ENCODE assay signal across 9 mouse cellular contexts in genomic region chr5:115269969-115270368, GRCm38 (mm10). TPM values are rescaled to one million over a fixed set of nuclear protein-coding genes. Genes with fewer than 3 reads are reported as not detected.
A peak's percentile ranks its signal among the peaks of the same experiment; 100 is the strongest.
DNase-seq lines count a peak whose midpoint lies in the region; ATAC-seq and TF ChIP-seq lines count a peak whose summit lies in the region.
"Had no signal": no experiment of that assay in that cellular context is flagged by ENCODE, and none has a peak within 500 bp of the region (broad histone marks: within the 10 kb centered on the region; RNA-seq: fewer than 3 reads in every experiment).

No protein-coding gene starts in this region.

- peak overlapping the region; percentile 99 for H3K9ac ChIP-seq in heart, embryonic 14.5 days (ENCODE audit: low read length)
- H3K9ac ChIP-seq in hindbrain, embryonic 13.5 days: peak overlapping the region; percentile 99; the same call in 1 of the 2 replicates
- 0 out of 2 replicates have a peak overlapping the region, but pooled peaks have one; percentile 7 for H3K9ac ChIP-seq in midbrain, embryonic 11.5 days (ENCODE audit: low read length)

- no peak for ATAC-seq in heart, embryonic 14.5 days (ENCODE audit: insufficient number of reproducible peaks, insufficient read depth, low FRiP score, low read depth)
- ATAC-seq in hindbrain, embryonic 13.5 days (ENCODE audit: low FRiP score): no peak
- no peak for ATAC-seq in midbrain, embryonic 11.5 days (ENCODE audit: low FRiP score)

- 100% methylated on average over 1 of the region's 1 CpGs for WGBS in heart, embryonic 14.5 days
- WGBS in bone marrow, adult 2 months: 48% methylated on average over 1 of the region's 1 CpGs
- WGBS in hindbrain, embryonic 13.5 days: 100% methylated on average over 1 of the region's 1 CpGs
- WGBS in midbrain, embryonic 11.5 days: 96% methylated on average over 1 of the region's 1 CpGs

- H3K36me3 ChIP-seq in heart, embryonic 14.5 days (ENCODE audit: control insufficient read depth, insufficient read depth, low read length): peaks cover 29% of the 10 kb centered on the region
- peaks cover 25% of the 10 kb centered on the region for H3K36me3 ChIP-seq in hindbrain, embryonic 13.5 days
- H3K36me3 ChIP-seq in midbrain, embryonic 11.5 days (ENCODE audit: control insufficient read depth, insufficient read depth, low read length): no peaks in the 10 kb centered on the region

- peak overlapping the region; percentile 73 for H3K4me2 ChIP-seq in heart, embryonic 14.5 days (ENCODE audit: low read length)
- H3K4me2 ChIP-seq in hindbrain, embryonic 13.5 days: peak overlapping the region; percentile 93
- peak overlapping the region; percentile 81 for H3K4me2 ChIP-seq in midbrain, embryonic 11.5 days

- H3K27me3 ChIP-seq in heart, embryonic 14.5 days (ENCODE audit: control insufficient read depth, insufficient read depth, low read length): no peaks in the 10 kb centered on the region
- no peaks in the 10 kb centered on the region for H3K27me3 ChIP-seq in hindbrain, embryonic 13.5 days
- H3K27me3 ChIP-seq in midbrain, embryonic 11.5 days (ENCODE audit: control insufficient read depth, insufficient read depth, low read length): no peaks in the 10 kb centered on the region

- DNase-seq in heart, adult 8-10 months (ENCODE audit: low spot score): no peak
- no peak for DNase-seq in midbrain, embryonic 11.5 days (ENCODE audit: low spot score, missing footprints)
- DNase-seq in right cerebral cortex, postnatal 10 days (ENCODE audit: low spot score in 2 of 2): no peak
- no peak for DNase-seq in thymus, postnatal 14 days
- DNase-seq in thymus, postnatal 4 days: no peak
- DNase-seq: kidney, postnatal 36 days had no signal

- peak overlapping the region in 1 of 2 experiments; percentile 95; a peak in 1 of 4 replicates for H3K4me3 ChIP-seq in heart, embryonic 14.5 days (ENCODE audit: control insufficient read depth in 1 of 2, insufficient read depth in 1 of 2, low read depth in 1 of 2, low read length in 2 of 2)
- peak overlapping the region; percentile 48 for H3K4me3 ChIP-seq in bone marrow, adult 2 months (replicated peaks; ENCODE audit: control insufficient read depth, low read depth, low read length)
- peak overlapping the region; percentile 100 for H3K4me3 ChIP-seq in hindbrain, embryonic 13.5 days
- H3K4me3 ChIP-seq in midbrain, embryonic 11.5 days (ENCODE audit: low read depth, low read length): no peak overlapping the region

- H3K4me1 ChIP-seq in heart, embryonic 14.5 days (ENCODE audit: control insufficient read depth in 2 of 2, insufficient read depth in 2 of 2, low read length in 2 of 2): peaks cover 16 to 64% of the 10 kb centered on the region in 2 experiments
- H3K4me1 ChIP-seq in bone marrow, adult 2 months (ENCODE audit: control insufficient read depth, insufficient read depth, low read length): peaks cover 16% of the 10 kb centered on the region
- peaks cover 63% of the 10 kb centered on the region for H3K4me1 ChIP-seq in hindbrain, embryonic 13.5 days (replicated peaks)
- peaks cover 22% of the 10 kb centered on the region for H3K4me1 ChIP-seq in midbrain, embryonic 11.5 days (ENCODE audit: control insufficient read depth, insufficient read depth, low read length)

- TF ChIP-seq CTCF in bone marrow, adult 2 months (IDR thresholded peaks at IDR 0.05; ENCODE audit: control insufficient read depth, insufficient read depth, low read length): no peak

- no peak overlapping the region for H3K27ac ChIP-seq in heart, embryonic 14.5 days (replicated peaks in 1 of 2; ENCODE audit: control insufficient read depth in 1 of 2, insufficient read depth in 1 of 2, low read depth in 2 of 2, low read length in 2 of 2)
- no peak overlapping the region for H3K27ac ChIP-seq in bone marrow, adult 2 months (ENCODE audit: control insufficient read depth, insufficient read depth, low read depth, low read length, poor library complexity)
- no peak overlapping the region for H3K27ac ChIP-seq in hindbrain, embryonic 13.5 days
- H3K27ac ChIP-seq in midbrain, embryonic 11.5 days (ENCODE audit: low read depth, low read length): no peak overlapping the region

- H3K9me3 ChIP-seq in heart, embryonic 14.5 days (ENCODE audit: control insufficient read depth, low read length): no peaks in the 10 kb centered on the region
- H3K9me3 ChIP-seq in hindbrain, embryonic 13.5 days: no peaks in the 10 kb centered on the region
- no peaks in the 10 kb centered on the region for H3K9me3 ChIP-seq in midbrain, embryonic 11.5 days (ENCODE audit: control insufficient read depth, low read length)

- no peak for TF ChIP-seq POLR2A in bone marrow, adult 2 months (IDR thresholded peaks at IDR 0.05; ENCODE audit: borderline replicate concordance, control insufficient read depth, low read depth, low read length)

RNA-seq across cellular contexts. Expression of gene Rnf10, which starts 2.7 kb away (rescaled TPM):
- polyA plus RNA-seq in heart, embryonic 14.5 days (2014; fragmentation: Nextera tagmentation; extraction: Ambion mirVana): 77.1 and 83.9 TPM in 2 replicates
- 100 to 1,000 TPM; 355 to 414 (median 370) TPM for total RNA-seq in heart, adult 8-10 months (2022)
- 165 and 203 TPM in 2 replicates for polyA plus RNA-seq in bone marrow, adult 2 months (2011; ENCODE audit: insufficient read depth, insufficient read length, low replicate concordance, missing spikeins)
- 156 and 160 TPM in 2 replicates for polyA plus RNA-seq in hindbrain, embryonic 13.5 days (2015; fragmentation: Nextera tagmentation; extraction: Ambion mirVana)
- polyA plus RNA-seq in midbrain, embryonic 11.5 days (2014; fragmentation: Nextera tagmentation; extraction: Ambion mirVana): 84.6 and 85.0 TPM in 2 replicates

RNA-seq across cellular contexts. Expression of gene Coq5, which starts 9.5 kb away (rescaled TPM):
- polyA plus RNA-seq in heart, embryonic 14.5 days (2014; fragmentation: Nextera tagmentation; extraction: Ambion mirVana): 75.1 and 82.1 TPM in 2 replicates
- 100 to 1,000 TPM; 138 to 171 (median 161) TPM for total RNA-seq in heart, adult 8-10 months (2022)
- 24.4 and 32.9 TPM in 2 replicates for polyA plus RNA-seq in bone marrow, adult 2 months (2011; ENCODE audit: insufficient read depth, insufficient read length, low replicate concordance, missing spikeins)
- 53.1 and 56.5 TPM in 2 replicates for polyA plus RNA-seq in hindbrain, embryonic 13.5 days (2015; fragmentation: Nextera tagmentation; extraction: Ambion mirVana)
- polyA plus RNA-seq in midbrain, embryonic 11.5 days (2014; fragmentation: Nextera tagmentation; extraction: Ambion mirVana): 58.6 and 59.1 TPM in 2 replicates

RNA-seq across cellular contexts. Expression of gene Dynll1, which starts 30.8 kb away (rescaled TPM):
- 1,218 and 1,301 TPM in 2 replicates for polyA plus RNA-seq in heart, embryonic 14.5 days (2014; fragmentation: Nextera tagmentation; extraction: Ambion mirVana)
- 10 to 100 TPM; 52.9 to 84.2 (median 71.3) TPM for total RNA-seq in heart, adult 8-10 months (2022)
- polyA plus RNA-seq in bone marrow, adult 2 months (2011; ENCODE audit: insufficient read depth, insufficient read length, low replicate concordance, missing spikeins): 139 and 177 TPM in 2 replicates
- polyA plus RNA-seq in hindbrain, embryonic 13.5 days (2015; fragmentation: Nextera tagmentation; extraction: Ambion mirVana): 1,285 and 1,377 TPM in 2 replicates
- polyA plus RNA-seq in midbrain, embryonic 11.5 days (2014; fragmentation: Nextera tagmentation; extraction: Ambion mirVana): 1,577 and 1,606 TPM in 2 replicates

RNA-seq across cellular contexts. Expression of gene Pop5, which starts 34.3 kb away (rescaled TPM):
- 62.8 and 66.7 TPM in 2 replicates for polyA plus RNA-seq in heart, embryonic 14.5 days (2014; fragmentation: Nextera tagmentation; extraction: Ambion mirVana)
- total RNA-seq in heart, adult 8-10 months (2022): 10 to 100 TPM; 26.6 to 35.1 (median 32.8) TPM
- 67.1 and 96.1 TPM in 2 replicates for polyA plus RNA-seq in bone marrow, adult 2 months (2011; ENCODE audit: insufficient read depth, insufficient read length, low replicate concordance, missing spikeins)
- polyA plus RNA-seq in hindbrain, embryonic 13.5 days (2015; fragmentation: Nextera tagmentation; extraction: Ambion mirVana): 103 and 105 TPM in 2 replicates
- 91.0 and 98.7 TPM in 2 replicates for polyA plus RNA-seq in midbrain, embryonic 11.5 days (2014; fragmentation: Nextera tagmentation; extraction: Ambion mirVana)

RNA-seq across cellular contexts. Expression of gene Srsf9, which starts 57.0 kb away (rescaled TPM):
- polyA plus RNA-seq in heart, embryonic 14.5 days (2014; fragmentation: Nextera tagmentation; extraction: Ambion mirVana): 95.0 and 104 TPM in 2 replicates
- total RNA-seq in heart, adult 8-10 months (2022): 10 to 100 TPM; 14.2 to 15.5 (median 14.4) TPM
- polyA plus RNA-seq in bone marrow, adult 2 months (2011; ENCODE audit: insufficient read depth, insufficient read length, low replicate concordance, missing spikeins): 61.2 and 61.4 TPM in 2 replicates
- 165 and 181 TPM in 2 replicates for polyA plus RNA-seq in hindbrain, embryonic 13.5 days (2015; fragmentation: Nextera tagmentation; extraction: Ambion mirVana)
- polyA plus RNA-seq in midbrain, embryonic 11.5 days (2014; fragmentation: Nextera tagmentation; extraction: Ambion mirVana): 362 and 376 TPM in 2 replicates

Comparison
In these comparisons a context has a peak if more than half of its experiments do, and no peak if none do; other contexts are left out.
1. H3K9ac ChIP-seq: peak in every context shown above with its lines; median percentile 99 in heart, embryonic 14.5 days; 99 in hindbrain, embryonic 13.5 days; 7 in midbrain, embryonic 11.5 days.